Mouse (Mus musculus) limb, embryonic 14.5 days (tissue): ENCODE results near the gene Stx2. TPM values are rescaled to one million over a fixed set of nuclear protein-coding genes. Genes with fewer than 3 reads are reported as not detected.

Experiments
- ATAC-seq: fragments of 200-750 bp; cut with Nextera tagmentation; 2 replicates; pipeline ENCODE4 v1.8.0; 2017; ENCODE audit warnings: low read depth, moderate number of reproducible peaks, moderate TSS enrichment; ENCODE audit not compliant: low FRiP score
- DNase-seq: peaks from one replicate; pipeline ENCODE4 v3.0.0-alpha.2; 2015; ENCODE audit warnings: low spot score
- H3K27ac ChIP-seq: fragments of 300-500 bp; sonication (generic); replicated peaks from 2 replicates; pipeline ENCODE4 v1.5.1; 2014; ENCODE audit warnings: low read depth, mild to moderate bottlenecking, low read length, moderate library complexity, mixed read lengths
- H3K27me3 ChIP-seq: fragments of 300-500 bp; sonication (generic); 2 replicates; pipeline ENCODE4 v1.6.1; 2014; ENCODE audit warnings: low read length, mixed read lengths; ENCODE audit not compliant: control insufficient read depth, insufficient read depth
- H3K36me3 ChIP-seq: fragments of 300-500 bp; sonication (generic); 2 replicates; pipeline ENCODE4 v1.6.1; 2014; ENCODE audit warnings: mild to moderate bottlenecking, low read length, moderate library complexity, mixed read lengths; ENCODE audit not compliant: control insufficient read depth, insufficient read depth
- H3K4me1 ChIP-seq: fragments of 300-500 bp; sonication (generic); 2 replicates; pipeline ENCODE4 v1.6.1; 2014; ENCODE audit warnings: antibody characterized with exemption, low read length, mixed read lengths; ENCODE audit not compliant: control insufficient read depth, insufficient read depth
- H3K4me2 ChIP-seq: fragments of 300-500 bp; sonication (generic); replicated peaks from 2 replicates; pipeline ENCODE4 v1.6.1; 2014; ENCODE audit warnings: low read depth, mild to moderate bottlenecking, low read length, moderate library complexity; ENCODE audit not compliant: severe bottlenecking
- H3K4me3 ChIP-seq: fragments of 300-500 bp; sonication (generic); replicated peaks from 2 replicates; pipeline ENCODE4 v1.5.1; 2014; ENCODE audit warnings: low read length
- H3K9ac ChIP-seq: fragments of 300-500 bp; sonication (generic); 2 replicates; pipeline ENCODE4 v1.6.1; 2014; ENCODE audit warnings: mild to moderate bottlenecking, low read depth, low read length, moderate library complexity; ENCODE audit not compliant: severe bottlenecking
- H3K9me3 ChIP-seq: fragments of 300-500 bp; sonication (generic); 2 replicates; pipeline ENCODE4 v1.6.1; 2016; ENCODE audit warnings: low read length; ENCODE audit not compliant: control insufficient read depth
- POLR2A ChIP-seq: fragments of 200-500 bp; IDR thresholded peaks from 2 replicates; pipeline ENCODE4 v1.8.0; 2012; ENCODE audit warnings: inconsistent platforms, mild to moderate bottlenecking, moderate library complexity, borderline replicate concordance; ENCODE audit not compliant: insufficient read depth, insufficient read length; ENCODE audit errors: extremely low read depth
- WGBS: fragments of 180-500 bp; shearing (Covaris S2); extraction: QIAGEN DNeasy Blood & Tissue Kit; methylation state at CpG from one replicate; pipeline ENCODE4 v1.1.7; 2014; 5-methylcytosine and 5-hydroxymethylcytosine counted together
- polyA plus RNA-seq, 2 experiments: library from polyadenylated mRNA; depleted of rRNA in 1 of 2; stranded (reverse) in 1 of 2; unstranded in 1 of 2; fragments of >200 nt; fragmentation: Nextera tagmentation in 1 of 2; extraction: Ambion mirVana in 1 of 2; gene quantifications; 2 replicates each; pipeline versions ENCODE4 v1.2.1 to v1.2.3; 2012 to 2014

The Stx2 gene
- polyA plus RNA-seq (2012; rRNA removed) (46.2 and 46.8 TPM in 2 replicates), polyA plus RNA-seq (2014; fragmentation: Nextera tagmentation; extraction: Ambion mirVana) (28.6 and 33.3 TPM in 2 replicates)

- Histone ChIP-seq H3K4me3 (peak within 1 kb of the TSS; percentile 70), H3K27me3 (no peaks in the 10 kb centered on the region), H3K27ac (no peak within 1 kb of the TSS; the same call in 1 of the 2 replicates), H3K9me3 (no peaks in the 10 kb centered on the region), H3K9ac (peak within 1 kb of the TSS; percentile 71), H3K4me1 (peaks cover 9% of the 10 kb centered on the region), H3K36me3 (no peaks in the 10 kb centered on the region), H3K4me2 (peak within 1 kb of the TSS; percentile 86)
- WGBS: 2% methylated on average over 39 of the region's 39 CpGs
- DNase-seq (peak; percentile 87), ATAC-seq (peak; percentile 92)
- no peak for TF ChIP-seq POLR2A
Observed at GRCm38 (mm10) chr5:129008412-129008826, at the start of gene Stx2. Stx2 (minus strand) TSS chr5:129008574.

- ATAC-seq (no peak), DNase-seq (no peak)
- Histone ChIP-seq H3K4me2 (no peak overlapping the region), H3K9me3 (no peaks in the 10 kb centered on the region), H3K4me1 (no peaks in the 10 kb centered on the region), H3K4me3 (no peak overlapping the region), H3K27me3 (no peaks in the 10 kb centered on the region), H3K36me3 (no peaks in the 10 kb centered on the region), H3K27ac (no peak overlapping the region), H3K9ac (no peak overlapping the region)
- no peak for TF ChIP-seq POLR2A
- 67% methylated on average over 9 of the region's 9 CpGs for WGBS
Observed at GRCm38 (mm10) chr5:129054675-129055284, 46.4 kb upstream of the Stx2 start.

GRCm38 (mm10) chr5:129052636-129053355 lies 44.4 kb upstream of the Stx2 start:
- no peak for DNase-seq
- no peak overlapping the region for H3K9ac ChIP-seq
- no peaks in the 10 kb centered on the region for H3K9me3 ChIP-seq
- no peak overlapping the region for H3K4me3 ChIP-seq
- no peaks in the 10 kb centered on the region for H3K27me3 ChIP-seq
- no peak overlapping the region for H3K4me2 ChIP-seq
- no peak overlapping the region for H3K27ac ChIP-seq
- 40% methylated on average over 20 of the region's 20 CpGs for WGBS
- H3K36me3 ChIP-seq: no peaks in the 10 kb centered on the region
- TF ChIP-seq POLR2A: no peak
- no peak for ATAC-seq
- H3K4me1 ChIP-seq: no peaks in the 10 kb centered on the region

GRCm38 (mm10) chr5:129051910-129052309 lies 43.5 kb upstream of the Stx2 start:
- Histone ChIP-seq H3K27me3 (no peaks in the 10 kb centered on the region), H3K4me3 (no peak overlapping the region), H3K36me3 (no peaks in the 10 kb centered on the region), H3K4me1 (no peaks in the 10 kb centered on the region), H3K9me3 (no peaks in the 10 kb centered on the region), H3K9ac (no peak overlapping the region), H3K4me2 (no peak overlapping the region), H3K27ac (no peak overlapping the region)
- 82% methylated on average over 3 of the region's 3 CpGs for WGBS
- TF ChIP-seq POLR2A: no peak
- ATAC-seq: no peak
- DNase-seq: no peak

GRCm38 (mm10) chr5:129049372-129049771 lies 41.0 kb upstream of the Stx2 start:
- DNase-seq: no peak

More at GRCm38 (mm10) chr5:129049372-129049771, 41.0 kb upstream of the Stx2 start:
- WGBS: 71% methylated on average over 9 of the region's 9 CpGs
- no peak overlapping the region for H3K9ac ChIP-seq
- no peaks in the 10 kb centered on the region for H3K27me3 ChIP-seq
- no peak overlapping the region for H3K4me2 ChIP-seq
- H3K4me3 ChIP-seq: no peak overlapping the region
- H3K4me1 ChIP-seq: no peaks in the 10 kb centered on the region
- no peak for ATAC-seq
- no peak overlapping the region for H3K27ac ChIP-seq
- H3K36me3 ChIP-seq: no peaks in the 10 kb centered on the region
- TF ChIP-seq POLR2A: no peak
- H3K9me3 ChIP-seq: no peaks in the 10 kb centered on the region
